ENCODE assay signal across 15 mouse cellular contexts in the genomic region with DNA sequence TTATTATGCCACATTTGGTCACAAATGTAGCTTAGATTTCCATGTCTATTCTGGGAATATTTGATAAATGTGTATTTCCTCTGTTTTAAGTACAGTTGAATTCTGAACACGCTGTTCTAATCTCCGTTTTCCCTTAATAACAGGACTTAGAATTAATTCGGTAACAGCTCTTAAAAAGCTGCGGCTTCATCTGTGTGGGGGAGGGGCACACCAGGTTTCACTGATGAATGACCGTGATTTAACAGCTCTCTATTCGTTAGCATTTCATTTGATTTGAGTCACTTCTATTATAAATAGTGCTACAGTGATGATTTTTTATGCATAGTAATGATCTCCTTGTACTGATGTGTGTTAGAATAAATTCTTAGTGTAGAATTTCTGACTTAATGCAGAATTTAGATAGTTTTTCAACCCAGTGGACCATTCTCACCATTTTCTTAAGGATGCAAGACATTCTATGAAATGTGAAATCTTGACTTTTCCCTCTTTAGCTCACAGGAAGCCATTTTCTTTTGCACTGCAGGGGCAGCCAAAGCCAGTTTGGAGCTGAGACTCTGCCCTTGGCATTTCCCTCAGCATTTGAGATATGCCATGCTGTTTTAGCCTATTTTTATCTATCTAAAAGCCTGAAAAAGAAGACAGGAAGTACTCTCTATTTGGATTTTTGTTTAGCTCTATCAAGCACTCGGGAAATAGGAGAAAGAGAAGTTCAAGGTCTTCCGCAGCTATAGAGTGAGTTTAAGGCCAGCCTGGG.
DNase-seq lines count a peak whose midpoint lies in the region; ATAC-seq and TF ChIP-seq lines count a peak whose summit lies in the region.
"Had no signal": no experiment of that assay in that cellular context is flagged by ENCODE, and none has a peak within 500 bp of the region (broad histone marks: within the 10 kb centered on the region; RNA-seq: fewer than 3 reads in every experiment).

No protein-coding gene starts in this region.

- no peak for TF ChIP-seq CTCF in forebrain, postnatal 0 days (IDR thresholded peaks at IDR 0.05; ENCODE audit: low read depth)

- H3K27ac ChIP-seq in forebrain, postnatal 0 days (ENCODE audit: low read depth, low read length), result peak overlapping the region; percentile 72
- H3K27ac ChIP-seq in midbrain, embryonic 14.5 days (replicated peaks; ENCODE audit: low read depth, low read length), result no peak overlapping the region
- H3K27ac ChIP-seq: limb, embryonic 15.5 days; lung, embryonic 15.5 days; stomach, embryonic 15.5 days had no signal

- H3K36me3 ChIP-seq in forebrain, postnatal 0 days (ENCODE audit: insufficient read depth), result no peaks in the 10 kb centered on the region
- no peaks in the 10 kb centered on the region for H3K36me3 ChIP-seq in midbrain, embryonic 14.5 days (ENCODE audit: control insufficient read depth, insufficient read depth, low read length)
- H3K36me3 ChIP-seq: limb, embryonic 15.5 days; lung, embryonic 15.5 days; stomach, embryonic 15.5 days had no signal

- no peak overlapping the region for H3K4me2 ChIP-seq in forebrain, postnatal 0 days (ENCODE audit: low read depth)
- no peak overlapping the region for H3K4me2 ChIP-seq in midbrain, embryonic 14.5 days (ENCODE audit: low read length)
- H3K4me2 ChIP-seq: limb, embryonic 15.5 days; lung, embryonic 15.5 days; stomach, embryonic 15.5 days had no signal

- ATAC-seq in forebrain, postnatal 0 days, result peak; percentile 70
- ATAC-seq in midbrain, embryonic 14.5 days (ENCODE audit: low FRiP score, low TSS enrichment), result no peak
- ATAC-seq: inflammation-experienced regulatory T-cells, adult 6 months had no signal

- peak; percentile 6 for DNase-seq in heart, adult 11 months
- no peak for DNase-seq in heart, adult 9 months (ENCODE audit: low spot score in 2 of 2)
- peak; percentile 38 to 54 for DNase-seq in left cerebral cortex, postnatal 14 days (ENCODE audit: low spot score in 2 of 2)
- DNase-seq in left cerebral cortex, adult 8-10 months (ENCODE audit: low spot score in 2 of 2), result no peak
- peak; percentile 54 for DNase-seq in forebrain, postnatal 0 days
- peak; percentile 57 for DNase-seq in midbrain, embryonic 14.5 days
- no peak for DNase-seq in spleen, adult 18-20 months
- no peak for DNase-seq in cerebellum, postnatal 4 days (ENCODE audit: low spot score in 2 of 2)
- DNase-seq: cerebellum, adult 9-11 months; gastrocnemius, postnatal 25 days; kidney, postnatal 14 days had no signal

- H3K9ac ChIP-seq in forebrain, postnatal 0 days, result no peak overlapping the region
- no peak overlapping the region for H3K9ac ChIP-seq in midbrain, embryonic 14.5 days (replicated peaks; ENCODE audit: low read length)
- H3K9ac ChIP-seq: limb, embryonic 15.5 days; lung, embryonic 15.5 days; stomach, embryonic 15.5 days had no signal

- intact Hi-C loops in left cerebral cortex, postnatal 14 days (cut with DNase I), result no loop called here

- H3K4me3 ChIP-seq in forebrain, postnatal 0 days (ENCODE audit: low read depth, low read length), result no peak overlapping the region
- H3K4me3 ChIP-seq in midbrain, embryonic 14.5 days (replicated peaks; ENCODE audit: low read depth, low read length), result no peak overlapping the region
- H3K4me3 ChIP-seq: limb, embryonic 15.5 days; lung, embryonic 15.5 days; stomach, embryonic 15.5 days had no signal

- H3K9me3 ChIP-seq in forebrain, postnatal 0 days (ENCODE audit: low read length), result no peaks in the 10 kb centered on the region
- no peaks in the 10 kb centered on the region for H3K9me3 ChIP-seq in midbrain, embryonic 14.5 days (ENCODE audit: control insufficient read depth, low read length)
- H3K9me3 ChIP-seq: limb, embryonic 15.5 days; lung, embryonic 15.5 days; stomach, embryonic 15.5 days had no signal

- H3K4me1 ChIP-seq in forebrain, postnatal 0 days (ENCODE audit: insufficient read depth), result no peaks in the 10 kb centered on the region
- no peaks in the 10 kb centered on the region for H3K4me1 ChIP-seq in midbrain, embryonic 14.5 days (ENCODE audit: control insufficient read depth, insufficient read depth, low read length)
- H3K4me1 ChIP-seq: limb, embryonic 15.5 days; lung, embryonic 15.5 days; stomach, embryonic 15.5 days had no signal

- 36% methylated on average over 8 of the region's 8 CpGs for WGBS in forebrain, postnatal 0 days
- WGBS in midbrain, embryonic 14.5 days, result 70% methylated on average over 8 of the region's 8 CpGs

- H3K27me3 ChIP-seq in forebrain, postnatal 0 days (ENCODE audit: insufficient read depth, low read length), result no peaks in the 10 kb centered on the region
- no peaks in the 10 kb centered on the region for H3K27me3 ChIP-seq in midbrain, embryonic 14.5 days (ENCODE audit: control insufficient read depth, insufficient read depth, low read length)
- H3K27me3 ChIP-seq: limb, embryonic 15.5 days; lung, embryonic 15.5 days; stomach, embryonic 15.5 days had no signal

Comparison
In these comparisons a context has a peak if more than half of its experiments do, and no peak if none do; other contexts are left out.
1. DNase-seq: peak in heart, adult 11 months (single experiment), left cerebral cortex, postnatal 14 days (2 of 2), forebrain, postnatal 0 days (single experiment) and midbrain, embryonic 14.5 days (single experiment); none in heart, adult 9 months (0 of 2), left cerebral cortex, adult 8-10 months (0 of 2), spleen, adult 18-20 months (0 of 2) and cerebellum, postnatal 4 days (0 of 2).